ENCODE assay signal across 21 mouse cellular contexts in the genomic region with DNA sequence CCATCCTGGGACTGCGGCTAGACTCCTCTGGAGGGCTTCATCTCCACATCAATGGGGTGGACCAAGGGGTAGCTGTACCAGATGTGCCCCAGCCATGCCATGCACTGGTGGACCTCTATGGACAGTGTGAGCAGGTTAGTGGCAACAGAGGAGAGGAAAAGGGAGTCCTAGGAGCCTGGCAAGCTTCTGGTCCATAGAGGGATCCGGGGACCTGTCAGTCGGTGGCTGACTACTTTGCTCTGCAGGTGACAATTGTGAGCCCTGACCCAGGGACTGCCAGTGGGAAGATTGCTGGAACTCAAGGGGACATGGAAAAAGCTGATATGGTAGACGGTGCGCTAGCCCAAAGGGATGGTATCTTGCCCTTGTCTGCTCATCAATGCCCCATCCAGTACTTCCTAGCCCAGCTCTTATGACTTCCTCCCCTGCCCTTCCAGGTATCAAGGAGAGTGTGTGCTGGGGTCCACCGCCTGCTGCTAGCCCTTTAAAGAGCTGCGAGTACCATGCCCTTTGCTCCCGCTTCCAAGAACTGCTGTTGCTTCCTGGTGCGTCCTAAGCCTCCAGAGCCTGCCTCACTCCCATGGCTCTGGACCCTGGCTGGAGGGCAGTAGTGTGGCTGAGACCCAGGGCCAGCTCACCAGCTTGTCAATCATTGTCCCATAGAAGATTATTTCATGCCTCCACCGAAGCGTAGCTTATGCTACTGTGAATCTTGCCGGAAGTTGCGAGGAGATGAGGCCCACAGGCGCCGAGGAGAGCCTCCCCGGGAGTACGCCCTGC. TPM values are rescaled to one million over a fixed set of nuclear protein-coding genes. Genes with fewer than 3 reads are reported as not detected.
DNase-seq lines count a peak whose midpoint lies in the region; ATAC-seq and TF ChIP-seq lines count a peak whose summit lies in the region.
"Had no signal": no experiment of that assay in that cellular context is flagged by ENCODE, and none has a peak within 500 bp of the region (broad histone marks: within the 10 kb centered on the region; RNA-seq: fewer than 3 reads in every experiment).

No protein-coding gene starts in this region.

- no peak overlapping the region for H3K9ac ChIP-seq in embryonic facial prominence, embryonic 12.5 days
- 0 out of 2 replicates have a peak overlapping the region, but pooled peaks have one; percentile 11 for H3K9ac ChIP-seq in intestine, postnatal 0 days (ENCODE audit: low read depth, low read length)
- H3K9ac ChIP-seq in intestine, embryonic 16.5 days (ENCODE audit: low read depth, low read length) = no peak overlapping the region
- no peak overlapping the region for H3K9ac ChIP-seq in neural tube, embryonic 11.5 days (ENCODE audit: low read length)
- H3K9ac ChIP-seq in neural tube, embryonic 15.5 days (replicated peaks) = no peak overlapping the region
- H3K9ac ChIP-seq: forebrain, embryonic 13.5 days; heart, embryonic 12.5 days; limb, embryonic 15.5 days; liver, postnatal 0 days; midbrain, embryonic 15.5 days had no signal

- WGBS in embryonic facial prominence, embryonic 12.5 days = 92% methylated on average over 17 of the region's 17 CpGs
- WGBS in embryonic facial prominence, embryonic 10.5 days = 93% methylated on average over 17 of the region's 17 CpGs
- WGBS in intestine, postnatal 0 days = 78% methylated on average over 17 of the region's 17 CpGs
- WGBS in intestine, embryonic 16.5 days = 90% methylated on average over 17 of the region's 17 CpGs
- 92% methylated on average over 17 of the region's 17 CpGs for WGBS in neural tube, embryonic 11.5 days
- WGBS in neural tube, embryonic 15.5 days = 97% methylated on average over 17 of the region's 17 CpGs
- 77% methylated on average over 17 of the region's 17 CpGs for WGBS in small intestine, adult 2 months

- no peaks in the 10 kb centered on the region for H3K9me3 ChIP-seq in embryonic facial prominence, embryonic 12.5 days
- no peaks in the 10 kb centered on the region for H3K9me3 ChIP-seq in embryonic facial prominence, embryonic 10.5 days
- H3K9me3 ChIP-seq in intestine, postnatal 0 days (ENCODE audit: control insufficient read depth) = no peaks in the 10 kb centered on the region
- no peaks in the 10 kb centered on the region for H3K9me3 ChIP-seq in intestine, embryonic 16.5 days (ENCODE audit: control insufficient read depth, low read length)
- no peaks in the 10 kb centered on the region for H3K9me3 ChIP-seq in neural tube, embryonic 11.5 days (ENCODE audit: control insufficient read depth, low read length)
- no peaks in the 10 kb centered on the region for H3K9me3 ChIP-seq in neural tube, embryonic 15.5 days (replicated peaks)
- H3K9me3 ChIP-seq: forebrain, embryonic 13.5 days; G1E; heart, embryonic 12.5 days; limb, embryonic 15.5 days; midbrain, embryonic 15.5 days had no signal

- 0 out of 2 replicates have a peak overlapping the region, but pooled peaks have one; percentile 2 for H3K4me3 ChIP-seq in embryonic facial prominence, embryonic 12.5 days
- no peak overlapping the region for H3K4me3 ChIP-seq in embryonic facial prominence, embryonic 10.5 days
- no peak overlapping the region for H3K4me3 ChIP-seq in intestine, postnatal 0 days (ENCODE audit: low read depth, low read length)
- H3K4me3 ChIP-seq in intestine, embryonic 16.5 days (ENCODE audit: low read length) = no peak overlapping the region
- 0 out of 2 replicates have a peak overlapping the region, but pooled peaks have one; percentile 8 for H3K4me3 ChIP-seq in neural tube, embryonic 11.5 days (ENCODE audit: low read depth, low read length)
- H3K4me3 ChIP-seq in neural tube, embryonic 15.5 days (replicated peaks) = no peak overlapping the region
- peak overlapping the region; percentile 45 for H3K4me3 ChIP-seq in small intestine, adult 2 months (ENCODE audit: low read depth, low read length)
- H3K4me3 ChIP-seq: forebrain, embryonic 13.5 days; heart, embryonic 12.5 days; limb, embryonic 15.5 days; midbrain, embryonic 15.5 days had no signal

- ATAC-seq in embryonic facial prominence, embryonic 12.5 days (ENCODE audit: insufficient number of reproducible peaks, insufficient read depth, low FRiP score, low TSS enrichment) = no peak
- peak; percentile 17; the same call in 1 of the 2 replicates for ATAC-seq in intestine, postnatal 0 days
- no peak for ATAC-seq in intestine, embryonic 16.5 days
- ATAC-seq in neural tube, embryonic 11.5 days (ENCODE audit: insufficient read depth, low FRiP score, low TSS enrichment) = no peak
- ATAC-seq in neural tube, embryonic 15.5 days (ENCODE audit: low FRiP score) = no peak
- ATAC-seq: forebrain, embryonic 13.5 days; hindbrain, postnatal 0 days; liver, postnatal 0 days; midbrain, embryonic 15.5 days had no signal

- TF ChIP-seq CTCF in intestine, postnatal 0 days (IDR thresholded peaks at IDR 0.05; ENCODE audit: low read depth) = no peak
- TF ChIP-seq CTCF in small intestine, adult 2 months (IDR thresholded peaks at IDR 0.05; ENCODE audit: extremely low read depth, insufficient read length, insufficient replicate concordance, low read depth, low read length) = no peak

- no peaks in the 10 kb centered on the region for H3K27me3 ChIP-seq in embryonic facial prominence, embryonic 12.5 days
- H3K27me3 ChIP-seq in embryonic facial prominence, embryonic 10.5 days (replicated peaks; ENCODE audit: low read depth, poor library complexity, severe bottlenecking) = no peaks in the 10 kb centered on the region
- H3K27me3 ChIP-seq in intestine, postnatal 0 days (replicated peaks; ENCODE audit: control insufficient read depth, insufficient read depth, low read length) = no peaks in the 10 kb centered on the region
- H3K27me3 ChIP-seq in intestine, embryonic 16.5 days (replicated peaks; ENCODE audit: control insufficient read depth, insufficient read depth, low read length) = no peaks in the 10 kb centered on the region
- H3K27me3 ChIP-seq in neural tube, embryonic 11.5 days (ENCODE audit: control insufficient read depth, insufficient read depth, low read length) = no peaks in the 10 kb centered on the region
- H3K27me3 ChIP-seq in neural tube, embryonic 15.5 days (replicated peaks) = no peaks in the 10 kb centered on the region
- H3K27me3 ChIP-seq in small intestine, adult 2 months (ENCODE audit: control insufficient read depth, insufficient read depth, low read length) = no peaks in the 10 kb centered on the region
- H3K27me3 ChIP-seq: forebrain, embryonic 13.5 days; heart, embryonic 12.5 days; limb, embryonic 15.5 days; midbrain, embryonic 15.5 days had no signal

- H3K36me3 ChIP-seq in embryonic facial prominence, embryonic 12.5 days = peaks cover 87% of the 10 kb centered on the region
- peaks cover 91% of the 10 kb centered on the region for H3K36me3 ChIP-seq in embryonic facial prominence, embryonic 10.5 days (replicated peaks)
- peaks cover 80% of the 10 kb centered on the region for H3K36me3 ChIP-seq in intestine, postnatal 0 days (ENCODE audit: control insufficient read depth, insufficient read depth)
- H3K36me3 ChIP-seq in intestine, embryonic 16.5 days (ENCODE audit: control insufficient read depth, insufficient read depth, low read length) = peaks cover 56% of the 10 kb centered on the region
- H3K36me3 ChIP-seq in neural tube, embryonic 11.5 days (ENCODE audit: control insufficient read depth, insufficient read depth, low read length) = peaks cover 48% of the 10 kb centered on the region
- peaks cover 87% of the 10 kb centered on the region for H3K36me3 ChIP-seq in neural tube, embryonic 15.5 days
- H3K36me3 ChIP-seq in small intestine, adult 2 months (ENCODE audit: control insufficient read depth, insufficient read depth, low read length) = peaks cover 70% of the 10 kb centered on the region

- H3K27ac ChIP-seq in embryonic facial prominence, embryonic 12.5 days = no peak overlapping the region
- H3K27ac ChIP-seq in embryonic facial prominence, embryonic 10.5 days (replicated peaks) = no peak overlapping the region
- H3K27ac ChIP-seq in intestine, postnatal 0 days (ENCODE audit: low read depth, low read length) = peak overlapping the region; percentile 70
- no peak overlapping the region for H3K27ac ChIP-seq in intestine, embryonic 16.5 days (ENCODE audit: low read length)
- no peak overlapping the region for H3K27ac ChIP-seq in neural tube, embryonic 11.5 days (ENCODE audit: low read depth, low read length)
- no peak overlapping the region for H3K27ac ChIP-seq in neural tube, embryonic 15.5 days (replicated peaks)
- peak overlapping the region; percentile 52; the same call in 1 of the 2 replicates for H3K27ac ChIP-seq in small intestine, adult 2 months (ENCODE audit: insufficient read depth, low read depth, low read length)
- H3K27ac ChIP-seq: forebrain, embryonic 13.5 days; hindbrain, postnatal 0 days; limb, embryonic 15.5 days; midbrain, embryonic 15.5 days had no signal

- no peak for TF ChIP-seq POLR2A in small intestine, adult 2 months (IDR thresholded peaks at IDR 0.05; ENCODE audit: low read depth, low read length)

- DNase-seq in embryonic facial prominence, embryonic 10.5 days (ENCODE audit: low spot score) = no peak
- no peak for DNase-seq in neural tube, embryonic 11.5 days (ENCODE audit: low spot score)
- no peak for DNase-seq in layer of hippocampus, postnatal 14 days (ENCODE audit: low spot score in 2 of 2)
- DNase-seq: adrenal gland, postnatal 25 days; cerebellum, adult 18-20 months; gastrocnemius, postnatal 10 days; lung, postnatal 10 days; thymus, adult 2 months had no signal

- no peak overlapping the region for H3K4me2 ChIP-seq in embryonic facial prominence, embryonic 12.5 days (replicated peaks)
- peak overlapping the region; percentile 45 for H3K4me2 ChIP-seq in intestine, postnatal 0 days (replicated peaks; ENCODE audit: low read depth)
- no peak overlapping the region for H3K4me2 ChIP-seq in intestine, embryonic 16.5 days (ENCODE audit: low read depth, low read length)
- no peak overlapping the region for H3K4me2 ChIP-seq in neural tube, embryonic 11.5 days (ENCODE audit: low read depth)
- no peak overlapping the region for H3K4me2 ChIP-seq in neural tube, embryonic 15.5 days
- H3K4me2 ChIP-seq: forebrain, embryonic 13.5 days; heart, embryonic 12.5 days; limb, embryonic 15.5 days; midbrain, embryonic 15.5 days had no signal

- peaks cover 24% of the 10 kb centered on the region for H3K4me1 ChIP-seq in embryonic facial prominence, embryonic 12.5 days
- H3K4me1 ChIP-seq in embryonic facial prominence, embryonic 10.5 days = peaks cover 28% of the 10 kb centered on the region
- H3K4me1 ChIP-seq in intestine, postnatal 0 days (replicated peaks; ENCODE audit: control insufficient read depth, insufficient read depth, low read length) = no peaks in the 10 kb centered on the region
- H3K4me1 ChIP-seq in intestine, embryonic 16.5 days (ENCODE audit: control insufficient read depth, insufficient read depth, low read length) = peaks cover 16% of the 10 kb centered on the region
- peaks cover 20% of the 10 kb centered on the region for H3K4me1 ChIP-seq in neural tube, embryonic 11.5 days (ENCODE audit: control insufficient read depth, insufficient read depth, low read length)
- peaks cover 29% of the 10 kb centered on the region for H3K4me1 ChIP-seq in neural tube, embryonic 15.5 days
- H3K4me1 ChIP-seq in small intestine, adult 2 months (ENCODE audit: control insufficient read depth, insufficient read depth, insufficient read length, low read length) = peaks cover 9% of the 10 kb centered on the region

RNA-seq across cellular contexts. Expression of a gene that starts 2.7 kb away (rescaled TPM):
- polyA plus RNA-seq in embryonic facial prominence, embryonic 12.5 days (2016; fragmentation: Nextera tagmentation; extraction: Ambion mirVana) = 84.8 and 92.0 TPM in 2 replicates
- polyA plus RNA-seq in embryonic facial prominence, embryonic 10.5 days (2016; fragmentation: Nextera tagmentation; extraction: Ambion mirVana) = 87.6 and 89.1 TPM in 2 replicates
- 40.4 and 42.3 TPM in 2 replicates for polyA plus RNA-seq in intestine, postnatal 0 days (2015; fragmentation: Nextera tagmentation; extraction: Ambion mirVana)
- polyA plus RNA-seq in intestine, embryonic 16.5 days (2015; fragmentation: Nextera tagmentation; extraction: Ambion mirVana) = 60.0 and 63.8 TPM in 2 replicates
- polyA plus RNA-seq in neural tube, embryonic 11.5 days (2014; fragmentation: Nextera tagmentation; extraction: Ambion mirVana) = 84.0 and 93.7 TPM in 2 replicates
- 63.1 and 64.7 TPM in 2 replicates for polyA plus RNA-seq in neural tube, embryonic 15.5 days (2015; fragmentation: Nextera tagmentation; extraction: Ambion mirVana)
- 57.4 and 104 TPM in 2 replicates for polyA plus RNA-seq in small intestine, adult 2 months (2012; rRNA removed)
- total RNA-seq in layer of hippocampus, postnatal 14 days (2021) = 10 to 100 TPM; 28.5 to 29.3 TPM

RNA-seq across cellular contexts. Expression of a gene that starts 10.1 kb away (rescaled TPM):
- polyA plus RNA-seq in embryonic facial prominence, embryonic 12.5 days (2016; fragmentation: Nextera tagmentation; extraction: Ambion mirVana) = 14.2 and 15.9 TPM in 2 replicates
- polyA plus RNA-seq in embryonic facial prominence, embryonic 10.5 days (2016; fragmentation: Nextera tagmentation; extraction: Ambion mirVana) = 10.9 and 11.1 TPM in 2 replicates
- 9.7 and 10.3 TPM in 2 replicates for polyA plus RNA-seq in intestine, postnatal 0 days (2015; fragmentation: Nextera tagmentation; extraction: Ambion mirVana)
- 7.1 and 10.1 TPM in 2 replicates for polyA plus RNA-seq in intestine, embryonic 16.5 days (2015; fragmentation: Nextera tagmentation; extraction: Ambion mirVana)
- 14.2 and 18.0 TPM in 2 replicates for polyA plus RNA-seq in neural tube, embryonic 11.5 days (2014; fragmentation: Nextera tagmentation; extraction: Ambion mirVana)
- polyA plus RNA-seq in neural tube, embryonic 15.5 days (2015; fragmentation: Nextera tagmentation; extraction: Ambion mirVana) = 15.7 and 17.0 TPM in 2 replicates
- polyA plus RNA-seq in small intestine, adult 2 months (2012; rRNA removed) = 17.3 and 23.9 TPM in 2 replicates
- 100 to 1,000 TPM; 108 to 124 TPM for total RNA-seq in layer of hippocampus, postnatal 14 days (2021)

RNA-seq across cellular contexts. Expression of a gene that starts 10.2 kb away (rescaled TPM):
- 21.4 and 23.6 TPM in 2 replicates for polyA plus RNA-seq in embryonic facial prominence, embryonic 12.5 days (2016; fragmentation: Nextera tagmentation; extraction: Ambion mirVana)
- 14.7 and 14.8 TPM in 2 replicates for polyA plus RNA-seq in embryonic facial prominence, embryonic 10.5 days (2016; fragmentation: Nextera tagmentation; extraction: Ambion mirVana)
- 3.5 and 3.8 TPM in 2 replicates for polyA plus RNA-seq in intestine, postnatal 0 days (2015; fragmentation: Nextera tagmentation; extraction: Ambion mirVana)
- polyA plus RNA-seq in intestine, embryonic 16.5 days (2015; fragmentation: Nextera tagmentation; extraction: Ambion mirVana) = 4.7 and 5.4 TPM in 2 replicates
- 14.4 and 15.1 TPM in 2 replicates for polyA plus RNA-seq in neural tube, embryonic 11.5 days (2014; fragmentation: Nextera tagmentation; extraction: Ambion mirVana)
- 6.3 and 6.5 TPM in 2 replicates for polyA plus RNA-seq in neural tube, embryonic 15.5 days (2015; fragmentation: Nextera tagmentation; extraction: Ambion mirVana)
- 1.8 and 2.6 TPM in 2 replicates for polyA plus RNA-seq in small intestine, adult 2 months (2012; rRNA removed)
- total RNA-seq in layer of hippocampus, postnatal 14 days (2021) = 1 to 10 TPM; 1.5 to 2.1 TPM

RNA-seq across cellular contexts. Expression of a gene that starts 10.8 kb away (rescaled TPM):
- polyA plus RNA-seq in embryonic facial prominence, embryonic 12.5 days (2016; fragmentation: Nextera tagmentation; extraction: Ambion mirVana) = 1,661 and 1,669 TPM in 2 replicates
- polyA plus RNA-seq in embryonic facial prominence, embryonic 10.5 days (2016; fragmentation: Nextera tagmentation; extraction: Ambion mirVana) = 2,818 and 3,035 TPM in 2 replicates
- 716 and 774 TPM in 2 replicates for polyA plus RNA-seq in intestine, postnatal 0 days (2015; fragmentation: Nextera tagmentation; extraction: Ambion mirVana)
- polyA plus RNA-seq in intestine, embryonic 16.5 days (2015; fragmentation: Nextera tagmentation; extraction: Ambion mirVana) = 1,478 and 1,683 TPM in 2 replicates
- 1,905 and 1,926 TPM in 2 replicates for polyA plus RNA-seq in neural tube, embryonic 11.5 days (2014; fragmentation: Nextera tagmentation; extraction: Ambion mirVana)
- polyA plus RNA-seq in neural tube, embryonic 15.5 days (2015; fragmentation: Nextera tagmentation; extraction: Ambion mirVana) = 1,034 and 1,270 TPM in 2 replicates
- polyA plus RNA-seq in small intestine, adult 2 months (2012; rRNA removed) = 136 and 230 TPM in 2 replicates
- 100 to 1,000 TPM; 446 to 451 TPM for total RNA-seq in layer of hippocampus, postnatal 14 days (2021)

RNA-seq across cellular contexts. Expression of a gene that starts 15.6 kb away (rescaled TPM):
- polyA plus RNA-seq in embryonic facial prominence, embryonic 12.5 days (2016; fragmentation: Nextera tagmentation; extraction: Ambion mirVana) = 0.83 and 1.3 TPM in 2 replicates
- 1.3 and 1.5 TPM in 2 replicates for polyA plus RNA-seq in embryonic facial prominence, embryonic 10.5 days (2016; fragmentation: Nextera tagmentation; extraction: Ambion mirVana)
- 1.1 TPM in 2 replicates for polyA plus RNA-seq in intestine, postnatal 0 days (2015; fragmentation: Nextera tagmentation; extraction: Ambion mirVana)
- 4.2 and 5.2 TPM in 2 replicates for polyA plus RNA-seq in intestine, embryonic 16.5 days (2015; fragmentation: Nextera tagmentation; extraction: Ambion mirVana)
- polyA plus RNA-seq in neural tube, embryonic 11.5 days (2014; fragmentation: Nextera tagmentation; extraction: Ambion mirVana) = 0.53 and 1.1 TPM in 2 replicates
- 0.40 and 16.3 TPM in 2 replicates for polyA plus RNA-seq in neural tube, embryonic 15.5 days (2015; fragmentation: Nextera tagmentation; extraction: Ambion mirVana)
- 7.3 and 11.6 TPM in 2 replicates for polyA plus RNA-seq in small intestine, adult 2 months (2012; rRNA removed)
- total RNA-seq in layer of hippocampus, postnatal 14 days (2021) = under 1 TPM in 1 of 2 experiments, not detected in 1; 0.30 TPM
- total RNA-seq: hindbrain, postnatal 0 days; left cerebral cortex, postnatal 25 days had no signal

Comparison
In these comparisons a context has a peak if more than half of its experiments do, and no peak if none do; other contexts are left out.
1. H3K27ac ChIP-seq: peak in intestine, postnatal 0 days (single experiment) and small intestine, adult 2 months (single experiment); none in embryonic facial prominence, embryonic 12.5 days (single experiment), embryonic facial prominence, embryonic 10.5 days (single experiment), intestine, embryonic 16.5 days (single experiment), neural tube, embryonic 11.5 days (single experiment) and neural tube, embryonic 15.5 days (single experiment).
2. H3K4me3 ChIP-seq: peak in embryonic facial prominence, embryonic 12.5 days (single experiment), neural tube, embryonic 11.5 days (single experiment) and small intestine, adult 2 months (single experiment); none in embryonic facial prominence, embryonic 10.5 days (single experiment), intestine, postnatal 0 days (single experiment), intestine, embryonic 16.5 days (single experiment) and neural tube, embryonic 15.5 days (single experiment).